Mouse (Mus musculus): ENCODE measurements around the gene Gm15737. TPM values are rescaled to one million over a fixed set of nuclear protein-coding genes. Genes with fewer than 3 reads are reported as not detected.

Gene Gm15737
- polyA plus RNA-seq, 1 experiment, result not detected

GRCm38 (mm10) chr6:92854873-92855272, 14.3 kb upstream of the Gm15737 start:
- Histone ChIP-seq H3K36me3 (ENCODE audit: control insufficient read depth, insufficient read depth, low read length) (no peaks in the 10 kb centered on the region), H3K27ac (ENCODE audit: insufficient read depth, low read length) (no peak overlapping the region), H3K27me3 (ENCODE audit: control insufficient read depth, insufficient read depth, low read length) (no peaks in the 10 kb centered on the region), H3K4me3 (ENCODE audit: extremely low read depth, insufficient read depth, insufficient read length) (no peak overlapping the region), H3K4me1 (ENCODE audit: control insufficient read depth, insufficient read depth, insufficient read length) (no peaks in the 10 kb centered on the region)
- no peak for TF ChIP-seq CTCF (IDR thresholded peaks at IDR 0.05; ENCODE audit: extremely low read depth, insufficient read depth, insufficient read length, insufficient replicate concordance)
- no peak for TF ChIP-seq POLR2A (IDR thresholded peaks at IDR 0.05; ENCODE audit: low read depth, low read length)
- 83% methylated on average over 4 of the region's 4 CpGs for WGBS
- DNase-seq (ENCODE audit: low read depth in 1 of 2, low spot score in 2 of 2), result no peak

GRCm38 (mm10) chr6:92857761-92858160, 11.4 kb upstream of the Gm15737 start:
- Histone ChIP-seq H3K27ac (ENCODE audit: insufficient read depth, low read length) (no peak overlapping the region), H3K4me1 (ENCODE audit: control insufficient read depth, insufficient read depth, insufficient read length) (no peaks in the 10 kb centered on the region), H3K4me3 (ENCODE audit: extremely low read depth, insufficient read depth, insufficient read length) (no peak overlapping the region), H3K27me3 (ENCODE audit: control insufficient read depth, insufficient read depth, low read length) (no peaks in the 10 kb centered on the region), H3K36me3 (ENCODE audit: control insufficient read depth, insufficient read depth, low read length) (no peaks in the 10 kb centered on the region)
- WGBS, result 90% methylated on average over 13 of the region's 13 CpGs
- no peak for DNase-seq (ENCODE audit: low read depth in 1 of 2, low spot score in 2 of 2)
- TF ChIP-seq CTCF (IDR thresholded peaks at IDR 0.05; ENCODE audit: extremely low read depth, insufficient read depth, insufficient read length, insufficient replicate concordance), result no peak
- TF ChIP-seq POLR2A (IDR thresholded peaks at IDR 0.05; ENCODE audit: low read depth, low read length), result no peak

- no peak overlapping the region for H3K27ac ChIP-seq (ENCODE audit: insufficient read depth, low read length)
- no peak for DNase-seq (ENCODE audit: low read depth in 1 of 2, low spot score in 2 of 2)
- WGBS, result 74% methylated on average over 12 of the region's 12 CpGs
- H3K4me3 ChIP-seq (ENCODE audit: extremely low read depth, insufficient read depth, insufficient read length), result no peak overlapping the region
- no peaks in the 10 kb centered on the region for H3K27me3 ChIP-seq (ENCODE audit: control insufficient read depth, insufficient read depth, low read length)
- no peak for TF ChIP-seq CTCF (IDR thresholded peaks at IDR 0.05; ENCODE audit: extremely low read depth, insufficient read depth, insufficient read length, insufficient replicate concordance)
- TF ChIP-seq POLR2A (IDR thresholded peaks at IDR 0.05; ENCODE audit: low read depth, low read length), result no peak
- H3K4me1 ChIP-seq (ENCODE audit: control insufficient read depth, insufficient read depth, insufficient read length), result no peaks in the 10 kb centered on the region
- no peaks in the 10 kb centered on the region for H3K36me3 ChIP-seq (ENCODE audit: control insufficient read depth, insufficient read depth, low read length)
Observed at GRCm38 (mm10) chr6:92858721-92859510, 10.2 kb upstream of the Gm15737 start.

- Histone ChIP-seq H3K4me3 (ENCODE audit: extremely low read depth, insufficient read depth, insufficient read length) (no peak overlapping the region), H3K4me1 (ENCODE audit: control insufficient read depth, insufficient read depth, insufficient read length) (no peaks in the 10 kb centered on the region), H3K27ac (ENCODE audit: insufficient read depth, low read length) (no peak overlapping the region), H3K36me3 (ENCODE audit: control insufficient read depth, insufficient read depth, low read length) (no peaks in the 10 kb centered on the region), H3K27me3 (ENCODE audit: control insufficient read depth, insufficient read depth, low read length) (no peaks in the 10 kb centered on the region)
- TF ChIP-seq POLR2A (IDR thresholded peaks at IDR 0.05; ENCODE audit: low read depth, low read length) (no peak), CTCF (IDR thresholded peaks at IDR 0.05; ENCODE audit: extremely low read depth, insufficient read depth, insufficient read length, insufficient replicate concordance) (no peak)
- DNase-seq (ENCODE audit: low read depth in 1 of 2, low spot score in 2 of 2), result no peak
- WGBS, result 81% methylated on average over 5 of the region's 5 CpGs
Observed at GRCm38 (mm10) chr6:92860285-92860912, 8.8 kb upstream of the Gm15737 start.

- WGBS, result 84% methylated on average over 9 of the region's 9 CpGs
- TF ChIP-seq POLR2A (IDR thresholded peaks at IDR 0.05; ENCODE audit: low read depth, low read length) (no peak), CTCF (IDR thresholded peaks at IDR 0.05; ENCODE audit: extremely low read depth, insufficient read depth, insufficient read length, insufficient replicate concordance) (no peak)
Observed at GRCm38 (mm10) chr6:92862599-92862998, 6.6 kb upstream of the Gm15737 start.

GRCm38 (mm10) chr6:92869582-92870219, 544 bp downstream of the Gm15737 start:
- WGBS, result 88% methylated on average over 16 of the region's 16 CpGs
- no peak for TF ChIP-seq CTCF (IDR thresholded peaks at IDR 0.05; ENCODE audit: extremely low read depth, insufficient read depth, insufficient read length, insufficient replicate concordance)
- no peak for TF ChIP-seq POLR2A (IDR thresholded peaks at IDR 0.05; ENCODE audit: low read depth, low read length)
- Histone ChIP-seq H3K4me3 (ENCODE audit: extremely low read depth, insufficient read depth, insufficient read length) (no peak overlapping the region), H3K27me3 (ENCODE audit: control insufficient read depth, insufficient read depth, low read length) (no peaks in the 10 kb centered on the region), H3K27ac (ENCODE audit: insufficient read depth, low read length) (peak overlapping the region; percentile 12; the same call in 1 of the 2 replicates), H3K36me3 (ENCODE audit: control insufficient read depth, insufficient read depth, low read length) (no peaks in the 10 kb centered on the region), H3K4me1 (ENCODE audit: control insufficient read depth, insufficient read depth, insufficient read length) (no peaks in the 10 kb centered on the region)
- DNase-seq (ENCODE audit: low read depth in 1 of 2, low spot score in 2 of 2), result no peak

More at GRCm38 (mm10) chr6:92862599-92862998, 6.6 kb upstream of the Gm15737 start:
- DNase-seq (ENCODE audit: low read depth in 1 of 2, low spot score in 2 of 2), result no peak
- Histone ChIP-seq H3K27ac (ENCODE audit: insufficient read depth, low read length) (no peak overlapping the region), H3K27me3 (ENCODE audit: control insufficient read depth, insufficient read depth, low read length) (no peaks in the 10 kb centered on the region), H3K36me3 (ENCODE audit: control insufficient read depth, insufficient read depth, low read length) (no peaks in the 10 kb centered on the region), H3K4me1 (ENCODE audit: control insufficient read depth, insufficient read depth, insufficient read length) (no peaks in the 10 kb centered on the region), H3K4me3 (ENCODE audit: extremely low read depth, insufficient read depth, insufficient read length) (no peak overlapping the region)
